Mouse (Mus musculus) liver, embryonic 14.5 days (tissue): Measurements from ENCODE around the gene Zfp950. TPM values are rescaled to one million over a fixed set of nuclear protein-coding genes. Genes with fewer than 3 reads are reported as not detected.

Source experiments
- ATAC-seq: fragments of 200-750 bp; cut with Nextera tagmentation; 2 replicates; pipeline ENCODE4 v1.8.0; 2017; ENCODE audit warnings: moderate number of reproducible peaks, mild to moderate bottlenecking, moderate library complexity; ENCODE audit not compliant: insufficient read depth
- DNase-seq, 3 experiments: peaks; one replicate each; pipeline ENCODE4 v3.0.0-alpha.2; 2012 to 2013; ENCODE audit warnings: low read depth in 3 of 3, low spot score in 3 of 3
- H3K27ac ChIP-seq: fragments of 300-500 bp; sonication (generic); 2 replicates; pipeline ENCODE4 v1.5.1; 2014; ENCODE audit warnings: moderate library complexity, mild to moderate bottlenecking, control low read depth, inconsistent platforms
- H3K27me3 ChIP-seq: fragments of 300-500 bp; sonication (generic); 2 replicates; pipeline ENCODE4 v1.6.1; 2014; ENCODE audit warnings: mild to moderate bottlenecking, low read length, moderate library complexity; ENCODE audit not compliant: control insufficient read depth, insufficient read depth
- H3K36me3 ChIP-seq: fragments of 300-500 bp; sonication (generic); replicated peaks from 2 replicates; pipeline ENCODE4 v1.6.1; 2014; ENCODE audit warnings: low read depth; ENCODE audit not compliant: control insufficient read depth, insufficient read depth
- H3K4me1 ChIP-seq, 2 experiments: fragments of 200-500 bp in 1 of 2; fragments of 300-500 bp in 1 of 2; sonication (generic) in 1 of 2; replicated peaks; 2 replicates each; pipeline ENCODE4 v1.6.1; 2012 to 2014; ENCODE audit warnings: antibody characterized with exemption in 1 of 2, inconsistent platforms in 1 of 2, low read length in 1 of 2; ENCODE audit not compliant: control insufficient read depth in 2 of 2, insufficient read depth in 2 of 2
- H3K4me2 ChIP-seq: fragments of 300-500 bp; sonication (generic); 2 replicates; pipeline ENCODE4 v1.6.1; 2014; ENCODE audit warnings: low read depth, mild to moderate bottlenecking, control low read depth, moderate library complexity
- H3K4me3 ChIP-seq, 2 experiments: fragments of 200-500 bp in 1 of 2; fragments of 300-500 bp in 1 of 2; sonication (generic) in 1 of 2; 2 replicates each; pipeline ENCODE4 v1.5.1; 2012 to 2014; ENCODE audit warnings: low read depth in 2 of 2, low read length in 2 of 2, mild to moderate bottlenecking in 2 of 2, control low read depth in 1 of 2, inconsistent platforms in 1 of 2, moderate library complexity in 1 of 2; ENCODE audit not compliant: insufficient read depth in 1 of 2
- H3K9ac ChIP-seq: fragments of 300-500 bp; sonication (generic); replicated peaks from 2 replicates; pipeline ENCODE4 v1.6.1; 2014; ENCODE audit warnings: mild to moderate bottlenecking, control low read depth, moderate library complexity
- H3K9me3 ChIP-seq: fragments of 300-500 bp; sonication (generic); 2 replicates; pipeline ENCODE4 v1.6.1; 2016; ENCODE audit warnings: low read length, mixed read lengths; ENCODE audit not compliant: control insufficient read depth
- CTCF ChIP-seq: IDR thresholded peaks from 2 replicates; pipeline ENCODE4 v1.5.1; 2016; ENCODE audit warnings: antibody characterized with exemption, low read depth, control low read depth
- EP300 ChIP-seq: IDR thresholded peaks from 2 replicates; pipeline ENCODE4 v1.6.1; 2016; ENCODE audit warnings: antibody characterized with exemption, low read depth
- WGBS: fragments of 180-500 bp; shearing (Covaris S2); extraction: QIAGEN DNeasy Blood & Tissue Kit; methylation state at CpG from one replicate; pipeline ENCODE4 v1.1.7; 2014; ENCODE audit not compliant: insufficient replicate concordance; 5-methylcytosine and 5-hydroxymethylcytosine counted together
- polyA plus RNA-seq, 2 experiments: library from polyadenylated mRNA; depleted of rRNA in 1 of 2; stranded (reverse) in 1 of 2; unstranded in 1 of 2; fragments of >200 nt; fragmentation: Nextera tagmentation in 1 of 2; extraction: Ambion mirVana in 1 of 2; gene quantifications; 2 replicates each; pipeline versions ENCODE4 v1.2.1 to v1.2.3; 2012 to 2014

Gene Zfp950
- polyA plus RNA-seq, 2 experiments: 5.7 to 10.5 TPM

DNA sequence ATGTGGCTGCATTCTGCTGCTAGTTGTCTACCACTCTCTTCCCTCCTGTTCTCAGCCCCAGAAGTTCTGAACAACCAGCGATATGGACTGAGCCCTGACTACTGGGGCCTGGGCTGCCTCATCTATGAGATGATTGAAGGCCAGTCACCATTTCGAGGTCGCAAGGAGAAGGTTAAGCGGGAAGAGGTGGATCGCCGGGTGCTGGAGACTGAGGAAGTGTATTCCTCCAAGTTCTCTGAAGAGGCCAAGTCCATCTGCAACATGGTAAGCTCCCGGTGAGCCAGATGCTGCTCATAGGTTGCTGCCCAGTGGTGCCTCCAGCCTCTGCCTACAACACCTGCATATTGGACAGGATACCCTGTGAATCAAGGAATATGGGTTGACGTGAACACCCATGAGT is 57.6 kb downstream of the Zfp950 start:
- 76% methylated on average over 8 of the region's 8 CpGs for WGBS
- H3K36me3 ChIP-seq: no peaks in the 10 kb centered on the region
- H3K9ac ChIP-seq: no peak overlapping the region
- no peak overlapping the region for H3K4me2 ChIP-seq
- no peak overlapping the region for H3K27ac ChIP-seq
- DNase-seq (no peak), ATAC-seq (no peak)
- no peaks in the 10 kb centered on the region for H3K9me3 ChIP-seq
- H3K4me3 ChIP-seq: no peak overlapping the region
- TF ChIP-seq EP300: no peak
- TF ChIP-seq CTCF: no peak
- H3K27me3 ChIP-seq: no peaks in the 10 kb centered on the region
- no peaks in the 10 kb centered on the region for H3K4me1 ChIP-seq

DNA sequence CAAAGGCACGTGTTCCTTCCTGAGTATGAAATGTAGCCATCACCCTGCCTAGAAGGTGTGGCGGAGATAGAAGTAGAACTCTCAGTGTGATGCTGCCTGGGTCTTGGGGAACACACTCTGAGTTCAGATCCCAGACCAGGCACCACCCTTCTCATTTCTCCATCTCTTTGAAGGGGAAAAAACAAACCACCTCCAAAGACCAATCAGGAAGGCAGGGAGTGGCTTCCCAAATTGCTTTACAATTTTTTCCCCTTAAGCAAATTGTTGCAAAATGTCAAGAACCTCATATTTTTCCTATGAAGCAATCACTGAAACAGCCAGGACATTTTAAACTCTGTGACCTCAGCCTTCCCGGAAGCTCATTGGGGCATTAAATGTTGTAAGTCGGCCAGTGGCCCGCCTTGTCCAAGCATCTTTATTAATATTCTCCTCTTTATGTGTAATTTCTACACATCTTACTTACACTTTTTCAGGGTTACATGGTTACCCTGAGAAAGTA is 60.3 kb downstream of the Zfp950 start:
- 70% methylated on average over 5 of the region's 5 CpGs for WGBS
- no peak for TF ChIP-seq CTCF
- TF ChIP-seq EP300: no peak

DNA sequence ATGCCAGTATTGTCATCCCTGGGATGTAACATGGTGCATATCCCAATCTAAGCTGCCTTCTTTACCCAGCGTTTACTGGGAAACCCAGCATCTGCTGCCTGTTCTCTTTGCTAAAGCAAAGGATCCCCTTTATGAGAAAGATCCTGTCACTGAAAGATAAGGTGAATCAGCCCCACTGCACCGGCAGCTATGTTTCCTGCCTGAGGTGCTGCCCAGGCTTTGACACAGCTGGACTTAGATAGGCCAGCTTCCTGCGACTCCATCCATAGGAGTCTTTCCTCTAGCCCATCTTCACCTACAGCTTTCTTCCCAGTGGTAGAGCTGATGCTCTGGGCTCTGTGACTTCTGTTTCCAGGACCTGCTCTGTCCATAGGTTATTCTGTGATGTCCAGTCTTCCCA is 62.0 kb downstream of the Zfp950 start:
- Histone ChIP-seq H3K36me3 (no peaks in the 10 kb centered on the region), H3K27ac (no peak overlapping the region), H3K4me1 (no peaks in the 10 kb centered on the region), H3K27me3 (no peaks in the 10 kb centered on the region), H3K4me2 (no peak overlapping the region), H3K9me3 (no peaks in the 10 kb centered on the region), H3K4me3 (no peak overlapping the region), H3K9ac (no peak overlapping the region)
- 21% methylated on average over 3 of the region's 3 CpGs for WGBS
- TF ChIP-seq CTCF (no peak), EP300 (no peak)
- DNase-seq (no peak), ATAC-seq (no peak)

More for the DNA sequence above, 60.3 kb downstream of the Zfp950 start:
- DNase-seq: no peak
- Histone ChIP-seq H3K36me3 (no peaks in the 10 kb centered on the region), H3K9me3 (no peaks in the 10 kb centered on the region), H3K9ac (no peak overlapping the region), H3K27ac (no peak overlapping the region), H3K4me1 (no peaks in the 10 kb centered on the region), H3K27me3 (no peaks in the 10 kb centered on the region), H3K4me3 (no peak overlapping the region), H3K4me2 (no peak overlapping the region)
- no peak for ATAC-seq

DNA sequence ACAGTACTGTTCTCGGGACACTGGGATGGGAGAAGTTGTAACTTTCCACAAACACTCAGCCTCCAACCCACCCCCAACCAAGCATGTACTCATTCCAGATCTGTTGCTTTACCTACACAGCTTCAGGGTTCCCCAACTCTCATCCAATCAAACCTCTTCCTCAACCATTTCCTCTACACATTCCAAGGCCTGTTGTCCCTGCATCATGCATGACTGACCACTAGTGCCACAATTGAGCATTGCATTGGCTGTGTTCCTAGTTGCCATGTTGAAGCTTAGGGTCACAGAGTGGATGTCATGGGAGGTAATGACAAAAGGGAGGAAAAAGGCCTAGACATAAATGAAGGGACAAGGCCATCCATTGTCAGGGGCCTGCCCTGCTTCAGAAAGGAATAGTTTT is 75.6 kb downstream of the Zfp950 start:
- Histone ChIP-seq H3K9me3 (no peaks in the 10 kb centered on the region), H3K36me3 (no peaks in the 10 kb centered on the region), H3K4me2 (no peak overlapping the region), H3K9ac (no peak overlapping the region), H3K4me3 (no peak overlapping the region), H3K27ac (no peak overlapping the region), H3K27me3 (no peaks in the 10 kb centered on the region), H3K4me1 (no peaks in the 10 kb centered on the region)
- WGBS: 50% methylated on average over 1 of the region's 1 CpGs
- TF ChIP-seq CTCF (no peak), EP300 (no peak)
- no peak for DNase-seq
- ATAC-seq: no peak

DNA sequence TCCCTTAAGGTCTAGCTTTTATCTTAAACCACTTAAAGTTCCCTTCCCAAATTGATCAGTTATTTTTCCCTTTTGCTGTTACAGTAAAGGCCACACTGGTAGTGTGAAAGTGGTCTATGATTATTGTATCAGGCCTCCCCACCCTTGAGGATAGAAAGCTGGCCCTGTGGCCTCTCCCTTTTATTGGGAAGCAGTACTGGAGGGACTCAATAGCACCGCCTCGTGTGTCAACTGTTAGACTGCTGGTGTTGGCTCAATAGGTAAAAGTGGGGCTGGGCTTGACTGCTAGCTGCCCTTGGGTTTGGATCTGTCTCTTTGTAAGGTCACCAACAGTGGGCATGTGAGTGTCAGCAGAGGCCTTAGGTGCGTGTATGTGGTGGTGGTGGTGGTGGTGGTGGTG is 76.3 kb downstream of the Zfp950 start:
- DNase-seq (no peak), ATAC-seq (no peak)
- H3K9me3 ChIP-seq: no peaks in the 10 kb centered on the region
- no peak for TF ChIP-seq EP300
- no peak for TF ChIP-seq CTCF
- H3K9ac ChIP-seq: no peak overlapping the region
- no peaks in the 10 kb centered on the region for H3K36me3 ChIP-seq
- H3K4me2 ChIP-seq: no peak overlapping the region
- no peaks in the 10 kb centered on the region for H3K4me1 ChIP-seq
- no peak overlapping the region for H3K27ac ChIP-seq
- H3K27me3 ChIP-seq: no peaks in the 10 kb centered on the region
- WGBS: 64% methylated on average over 3 of the region's 3 CpGs
- H3K4me3 ChIP-seq: no peak overlapping the region
